Mouse (Mus musculus) MEL (cell line): ENCODE results near the gene Kdm5a. TPM values are rescaled to one million over a fixed set of nuclear protein-coding genes. Genes with fewer than 3 reads are reported as not detected.

ENCODE experiments used
- DNase-seq: peaks from one replicate; pipeline ENCODE4 v3.0.0; 2011; ENCODE audit warnings: low read depth, low spot score
- H3K27ac ChIP-seq: 2 replicates; pipeline ENCODE4 v1.5.1; 2012; ENCODE audit warnings: low read depth, mild to moderate bottlenecking, control low read depth, low read length, moderate library complexity; ENCODE audit not compliant: control insufficient read depth
- H3K27me3 ChIP-seq, 2 experiments: fragments of 150-350 bp in 1 of 2; sonication (generic) in 1 of 2; 2 replicates each; pipeline ENCODE4 v1.6.1; 2012; ENCODE audit warnings: low read length in 2 of 2, mild to moderate bottlenecking in 2 of 2, improper control_type of control experiment in 1 of 2, moderate library complexity in 1 of 2; ENCODE audit not compliant: insufficient read depth in 2 of 2, control insufficient read depth in 1 of 2
- H3K36me3 ChIP-seq, 2 experiments: 2 replicates each; pipeline ENCODE4 v1.6.1; 2012 to 2014; ENCODE audit warnings: low read length in 2 of 2, improper control_type of control experiment in 1 of 2, inconsistent platforms in 1 of 2, mild to moderate bottlenecking in 1 of 2; ENCODE audit not compliant: insufficient read depth in 2 of 2, control insufficient read depth in 1 of 2
- H3K4me1 ChIP-seq, 2 experiments: fragments of 150-350 bp in 1 of 2; sonication (generic) in 1 of 2; 2 replicates each; pipeline ENCODE4 v1.6.1; 2012; ENCODE audit warnings: low read length in 2 of 2, improper control_type of control experiment in 1 of 2, mild to moderate bottlenecking in 1 of 2; ENCODE audit not compliant: insufficient read depth in 2 of 2, control insufficient read depth in 1 of 2
- H3K4me3 ChIP-seq, 2 experiments: fragments of 150-350 bp in 1 of 2; sonication (generic) in 1 of 2; 2 replicates each; pipeline ENCODE4 v1.5.1; 2012; ENCODE audit warnings: low read depth in 2 of 2, low read length in 2 of 2, mild to moderate bottlenecking in 2 of 2, moderate library complexity in 2 of 2, control low read depth in 1 of 2, improper control_type of control experiment in 1 of 2; ENCODE audit not compliant: control insufficient read depth in 1 of 2, insufficient read depth in 1 of 2
- H3K79me2 ChIP-seq: 2 replicates; pipeline ENCODE4 v1.6.1; 2012; ENCODE audit warnings: mild to moderate bottlenecking, low read length, moderate library complexity; ENCODE audit not compliant: control insufficient read depth, poor library complexity, insufficient read depth
- H3K9ac ChIP-seq: 2 replicates; pipeline ENCODE4 v1.6.1; 2012; ENCODE audit warnings: low read depth, mild to moderate bottlenecking, control low read depth, low read length, moderate library complexity; ENCODE audit not compliant: control insufficient read depth, poor library complexity, severe bottlenecking
- H3K9me3 ChIP-seq: fragments of 150-350 bp; sonication (generic); replicated peaks from 2 replicates; pipeline ENCODE4 v1.6.1; 2012; ENCODE audit warnings: mild to moderate bottlenecking, low read length, improper control_type of control experiment, moderate library complexity; ENCODE audit not compliant: insufficient read depth
- BHLHE40 ChIP-seq: IDR thresholded peaks from 2 replicates; pipeline ENCODE4 v1.6.1; 2012; ENCODE audit warnings: low read depth, mild to moderate bottlenecking, inconsistent platforms, low read length, improper control_type of control experiment, borderline replicate concordance
- CHD1 ChIP-seq: IDR thresholded peaks from 2 replicates; pipeline ENCODE4 v1.6.1; 2012; ENCODE audit warnings: low read depth, mild to moderate bottlenecking, inconsistent platforms, low read length, improper control_type of control experiment
- CHD2 ChIP-seq: IDR thresholded peaks from 2 replicates; pipeline ENCODE4 v1.6.1; 2011; ENCODE audit warnings: low read length, improper control_type of control experiment
- CTCF ChIP-seq, 3 experiments: IDR thresholded peaks in 2 of 3; conservative IDR thresholded peaks in 1 of 3; 2 replicates each; pipeline ENCODE4 v1.5.1; 2011 to 2012; ENCODE audit warnings: low read length in 3 of 3, low read depth in 2 of 3, mild to moderate bottlenecking in 2 of 3, improper control_type of control experiment in 1 of 3, inconsistent platforms in 1 of 3, mixed read lengths in 1 of 3, moderate library complexity in 1 of 3; ENCODE audit not compliant: control insufficient read depth in 1 of 3, insufficient read depth in 1 of 3, poor library complexity in 1 of 3, severe bottlenecking in 1 of 3
- E2F4 ChIP-seq: IDR thresholded peaks from 2 replicates; pipeline ENCODE4 v1.6.1; 2011; ENCODE audit warnings: low read depth, low read length, improper control_type of control experiment, borderline replicate concordance
- ETS1 ChIP-seq: IDR thresholded peaks from 2 replicates; pipeline ENCODE4 v1.6.1; 2012; ENCODE audit warnings: low read depth, mild to moderate bottlenecking, inconsistent platforms, low read length, improper control_type of control experiment, moderate library complexity
- GABPA ChIP-seq: IDR thresholded peaks from 2 replicates; pipeline ENCODE4 v1.6.1; 2012; ENCODE audit warnings: low read depth, mild to moderate bottlenecking, inconsistent platforms, low read length, improper control_type of control experiment, moderate library complexity
- GATA1 ChIP-seq: IDR thresholded peaks from 2 replicates; pipeline ENCODE4 v1.6.1; 2011; ENCODE audit warnings: low read depth, low read length, improper control_type of control experiment
- MAFK ChIP-seq: IDR thresholded peaks from 2 replicates; pipeline ENCODE4 v1.6.1; 2011; ENCODE audit warnings: low read depth, mild to moderate bottlenecking, low read length, improper control_type of control experiment, borderline replicate concordance
- MAX ChIP-seq: IDR thresholded peaks from 2 replicates; pipeline ENCODE4 v1.6.1; 2011; ENCODE audit warnings: low read length, improper control_type of control experiment
- MAZ ChIP-seq: IDR thresholded peaks from 2 replicates; pipeline ENCODE4 v1.6.1; 2012; ENCODE audit warnings: low read depth, mild to moderate bottlenecking, inconsistent platforms, low read length, improper control_type of control experiment
- MXI1 ChIP-seq: IDR thresholded peaks from 2 replicates; pipeline ENCODE4 v1.6.1; 2011; ENCODE audit warnings: mild to moderate bottlenecking, low read depth, low read length, improper control_type of control experiment
- NRF1 ChIP-seq: IDR thresholded peaks from 2 replicates; pipeline ENCODE4 v1.6.1; 2014; ENCODE audit warnings: low read depth, mild to moderate bottlenecking, inconsistent platforms, low read length, improper control_type of control experiment, moderate library complexity; ENCODE audit not compliant: poor library complexity, insufficient read depth, severe bottlenecking
- POLR2A ChIP-seq, 2 experiments: IDR thresholded peaks; 2 replicates each; pipeline ENCODE4 v1.6.1; 2011 to 2012; ENCODE audit warnings: low read length in 2 of 2, mild to moderate bottlenecking in 2 of 2, control low read depth in 1 of 2, improper control_type of control experiment in 1 of 2, low read depth in 1 of 2, moderate library complexity in 1 of 2; ENCODE audit not compliant: control insufficient read depth in 1 of 2, insufficient read depth in 1 of 2, poor library complexity in 1 of 2
- POLR2AphosphoS5 ChIP-seq: IDR thresholded peaks from 2 replicates; pipeline ENCODE4 v1.6.1; 2012; ENCODE audit warnings: low read depth, borderline replicate concordance, mild to moderate bottlenecking, inconsistent platforms, low read length, moderate library complexity, mixed read lengths
- RCOR1 ChIP-seq: IDR thresholded peaks from 2 replicates; pipeline ENCODE4 v1.6.1; 2012; ENCODE audit warnings: low read depth, mild to moderate bottlenecking, inconsistent platforms, low read length, improper control_type of control experiment
- SIN3A ChIP-seq: IDR thresholded peaks from 2 replicates; pipeline ENCODE4 v1.6.1; 2012; ENCODE audit warnings: low read length, improper control_type of control experiment, inconsistent platforms
- TAL1 ChIP-seq: IDR thresholded peaks from 2 replicates; pipeline ENCODE4 v1.6.1; 2012; ENCODE audit warnings: mild to moderate bottlenecking, inconsistent platforms, low read length, moderate library complexity, mixed read lengths
- TCF12 ChIP-seq: IDR thresholded peaks from 2 replicates; pipeline ENCODE4 v1.6.1; 2014; ENCODE audit warnings: low read depth, mild to moderate bottlenecking, inconsistent platforms, low read length, improper control_type of control experiment, moderate library complexity
- UBTF ChIP-seq: IDR thresholded peaks from 2 replicates; pipeline ENCODE4 v1.6.1; 2012; ENCODE audit warnings: low read depth, mild to moderate bottlenecking, inconsistent platforms, low read length, improper control_type of control experiment, moderate library complexity, borderline replicate concordance; ENCODE audit not compliant: insufficient read depth
- USF1 ChIP-seq: IDR thresholded peaks from 2 replicates; pipeline ENCODE4 v1.6.1; 2014; ENCODE audit warnings: low read depth, mild to moderate bottlenecking, inconsistent platforms, low read length, improper control_type of control experiment, moderate library complexity
- ZC3H11A ChIP-seq: IDR thresholded peaks from 2 replicates; pipeline ENCODE4 v1.6.1; 2012; ENCODE audit warnings: low read depth, mild to moderate bottlenecking, inconsistent platforms, low read length, improper control_type of control experiment
- ZKSCAN1 ChIP-seq: IDR thresholded peaks from 2 replicates; pipeline ENCODE4 v1.6.1; 2012; ENCODE audit warnings: low read depth, mild to moderate bottlenecking, inconsistent platforms, low read length, improper control_type of control experiment, moderate library complexity
- ZMIZ1 ChIP-seq: IDR thresholded peaks from 2 replicates; pipeline ENCODE4 v1.6.1; 2012; ENCODE audit warnings: low read depth, mild to moderate bottlenecking, inconsistent platforms, low read length, improper control_type of control experiment, moderate library complexity
- ZNF384 ChIP-seq: IDR thresholded peaks from 2 replicates; pipeline ENCODE4 v1.6.1; 2012; ENCODE audit warnings: low read depth, mild to moderate bottlenecking, inconsistent platforms, low read length, improper control_type of control experiment
- polyA plus RNA-seq, 2 experiments: library from polyadenylated mRNA; stranded (reverse) in 1 of 2; unstranded in 1 of 2; fragments of >175 nt in 1 of 2; fragments of >200 nt in 1 of 2; gene quantifications; 2 replicates each; pipeline versions ENCODE4 v1.2.1 to v1.2.4; 2012; ENCODE audit warnings: low replicate concordance in 2 of 2, low read depth in 1 of 2; ENCODE audit not compliant: insufficient read length in 2 of 2, insufficient read depth in 1 of 2, missing spikeins in 1 of 2
- total RNA-seq: library from RNA; depleted of rRNA; stranded (reverse); fragments of 300-350 nt; gene quantifications from 2 replicates; pipeline ENCODE4 v1.2.3, GENCODE M21; 2012

The Kdm5a gene
- total and polyA plus RNA-seq, 3 experiments: 45.7 to 303 (median 121) TPM

DNA sequence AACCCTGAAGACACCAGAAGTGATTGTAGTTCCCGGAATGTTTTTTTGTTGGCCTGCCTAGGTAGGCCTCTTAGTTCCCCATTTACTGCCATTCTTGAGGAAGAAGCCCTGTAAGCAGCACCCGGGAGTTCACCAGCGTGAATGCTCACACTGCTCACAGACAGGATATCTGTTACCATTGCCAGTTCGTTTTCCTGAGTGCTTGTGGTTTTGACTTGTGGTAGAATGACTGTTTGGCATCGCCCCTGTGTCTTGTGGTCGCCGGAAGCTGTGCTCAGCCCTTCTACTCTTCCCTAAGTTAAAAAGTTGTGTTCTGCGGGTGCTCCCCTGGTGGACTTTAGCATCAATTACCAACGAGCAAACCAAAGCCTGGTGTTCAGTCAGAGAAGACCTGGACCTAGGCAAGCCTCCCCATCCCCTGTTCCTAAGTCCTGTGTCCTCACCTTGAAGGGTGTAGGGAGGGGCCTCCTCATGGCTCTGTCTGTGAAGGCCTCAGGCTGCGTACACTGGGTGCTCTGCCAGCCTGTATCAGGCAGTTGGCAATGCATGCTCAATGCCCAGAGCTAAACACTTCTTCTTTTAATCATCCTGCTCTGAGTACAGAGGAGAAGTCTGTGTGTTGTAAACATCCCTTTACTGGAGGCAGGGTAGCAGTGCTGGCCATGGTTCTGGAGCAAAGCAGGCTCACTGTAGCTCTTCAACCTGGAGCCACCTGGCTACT, 102.8 kb downstream of the Kdm5a start (continued):
- TF ChIP-seq MAX: 0 out of 2 replicates have a peak, but pooled peaks have one; percentile 21
- TF ChIP-seq TCF12: peak; percentile 30; the same call in 1 of the 2 replicates
- no peak for TF ChIP-seq CHD1
- TF ChIP-seq ZMIZ1: no peak
- TF ChIP-seq ETS1: peak; percentile 72
- peak; percentile 61 for TF ChIP-seq ZNF384
- TF ChIP-seq MAFK: no peak
- no peak for TF ChIP-seq E2F4
- no peak for TF ChIP-seq USF1
- peak; percentile 77 for TF ChIP-seq MXI1
- no peak for TF ChIP-seq UBTF
- TF ChIP-seq, all 39 proteins: peak for 15

DNA sequence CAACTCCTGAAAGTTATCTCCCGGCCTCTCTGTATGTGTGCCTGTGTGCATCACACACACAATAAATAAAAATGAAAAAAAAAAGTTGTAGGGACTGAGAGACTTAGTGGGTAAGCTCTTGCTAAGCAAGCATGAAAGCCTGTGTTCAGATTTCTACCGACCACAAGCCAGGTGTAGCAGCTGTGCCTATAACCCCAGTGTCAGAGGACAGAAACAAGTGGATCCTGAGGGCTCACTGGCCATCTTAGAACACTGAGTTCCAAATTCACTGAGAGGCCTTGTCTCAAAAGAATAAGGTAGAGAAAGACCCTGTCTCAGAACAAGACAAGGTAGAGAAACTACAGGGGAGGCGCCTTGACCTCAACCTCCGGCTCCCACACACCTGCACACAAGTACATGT, 104.3 kb downstream of the Kdm5a start:
- peaks cover 57% of the 10 kb centered on the region for H3K79me2 ChIP-seq
- H3K9me3 ChIP-seq: no peaks in the 10 kb centered on the region
- TF ChIP-seq MAFK (no peak), NRF1 (no peak), ZC3H11A (no peak), CHD2 (no peak), BHLHE40 (no peak), CTCF (IDR thresholded peaks at IDR 0.05 in 2 of 3, conservative IDR thresholded peaks at IDR 0.05 in 1 of 3; ENCODE audit: control insufficient read depth in 1 of 3, insufficient read depth in 1 of 3, low read depth in 2 of 3, low read length in 3 of 3, poor library complexity in 1 of 3, severe bottlenecking in 1 of 3) (no peak), CHD1 (no peak), POLR2A (IDR thresholded peaks at IDR 0.05; ENCODE audit: control insufficient read depth in 1 of 2, insufficient read depth in 1 of 2, low read depth in 1 of 2, low read length in 2 of 2, poor library complexity in 1 of 2) (no peak), GABPA (no peak), MXI1 (no peak), RCOR1 (no peak), MAZ (no peak), GATA1 (no peak), ZKSCAN1 (no peak), ZNF384 (no peak), TAL1 (no peak), SIN3A (no peak), POLR2AphosphoS5 (no peak)
- TF ChIP-seq, all 39 proteins: peak for 0
- Histone ChIP-seq H3K4me3 (no peak overlapping the region), H3K27ac (no peak overlapping the region), H3K27me3 (no peaks in the 10 kb centered on the region), H3K9ac (no peak overlapping the region), H3K36me3 (peaks cover 0 to 52% of the 10 kb centered on the region in 2 experiments; a peak in 2 of 4 replicates), H3K4me1 (peaks cover 25 to 61% of the 10 kb centered on the region in 2 experiments)
- no peak for DNase-seq
